Mouse (Mus musculus) cerebellum, adult 8-10 months (tissue): Measurements from ENCODE around the gene Myo5c.

Source experiments
- DNase-seq: peaks from one replicate; pipeline ENCODE4 v3.0.0; 2022

The Myo5c gene

DNA sequence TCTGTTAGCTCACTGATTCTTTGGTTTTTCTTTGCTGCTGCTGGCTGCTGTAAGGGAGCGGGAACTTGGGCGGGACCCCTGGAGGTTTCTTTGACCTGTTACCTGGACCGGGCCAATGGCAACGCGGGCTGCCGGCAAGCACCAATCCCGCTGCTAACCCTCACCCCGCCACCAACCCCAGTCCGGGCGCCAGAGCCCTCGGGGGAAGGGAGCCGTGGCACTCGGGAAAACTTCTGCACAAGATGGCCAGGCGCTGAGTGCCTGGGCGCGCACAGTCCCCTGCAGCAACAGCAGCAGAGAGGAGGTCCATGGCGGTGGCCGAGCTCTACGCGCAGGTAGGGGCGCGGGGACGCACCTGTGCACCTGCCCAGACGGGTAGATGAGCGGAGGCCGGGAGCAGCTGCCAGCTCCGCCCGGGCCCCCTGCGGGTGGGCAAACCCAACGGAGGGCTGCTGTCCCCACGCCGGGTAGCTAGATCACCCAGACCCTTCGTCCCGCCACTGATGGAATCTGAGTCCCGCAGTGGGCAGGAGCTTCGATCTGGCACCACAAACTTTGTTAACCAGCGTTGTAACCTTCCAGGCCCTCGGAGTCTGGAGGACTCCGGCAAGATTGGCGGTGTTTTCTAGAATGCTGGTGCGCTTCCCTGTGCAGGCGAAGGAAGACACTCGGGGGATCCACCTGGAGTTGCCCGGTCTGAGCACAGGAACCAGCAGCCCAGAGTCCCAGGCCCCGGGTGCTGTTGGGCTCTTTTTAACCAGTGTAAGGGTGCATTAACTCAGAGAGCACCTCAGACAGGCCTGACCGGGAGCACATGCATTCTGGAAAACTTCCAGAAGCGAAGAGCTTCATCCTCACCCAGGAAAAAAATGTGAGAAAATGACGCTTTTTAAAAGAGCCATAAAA is at the start of gene Myo5c:
Gene Myo5c (plus strand): TSS at position 180 of the 906 bp plus-strand sequence.
- DNase-seq, result no peak

DNA sequence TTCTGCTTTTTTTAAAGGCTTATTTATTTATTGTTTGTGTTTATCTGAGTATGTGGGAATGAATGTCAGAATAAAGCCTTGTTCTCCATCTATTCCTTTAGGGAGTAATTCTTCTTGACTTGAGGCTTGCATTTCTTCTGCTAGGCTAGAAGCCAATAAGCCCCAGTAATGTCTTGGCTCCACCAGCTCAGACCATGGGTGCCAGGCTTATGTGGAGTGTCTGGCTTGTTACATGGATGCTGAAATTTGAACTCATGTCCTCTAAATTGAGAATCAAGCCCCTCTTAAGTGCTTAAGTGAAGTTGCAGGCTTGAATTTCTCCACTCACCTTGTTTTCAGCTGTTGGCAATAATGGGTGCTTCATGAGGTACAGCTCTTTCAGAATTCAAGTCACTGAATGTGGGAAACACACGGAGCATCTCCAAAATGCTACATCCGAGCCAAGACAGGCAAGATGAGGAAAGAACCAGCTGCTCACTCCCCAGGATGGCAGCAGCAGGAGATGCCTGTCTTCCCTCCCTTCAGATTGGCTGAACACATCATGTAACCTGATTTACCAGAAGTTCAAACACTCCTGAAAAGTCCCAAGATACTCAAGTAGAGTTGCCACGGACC is 44.1 kb upstream of the Myo5c start:
- DNase-seq, result peak; percentile 45

DNA sequence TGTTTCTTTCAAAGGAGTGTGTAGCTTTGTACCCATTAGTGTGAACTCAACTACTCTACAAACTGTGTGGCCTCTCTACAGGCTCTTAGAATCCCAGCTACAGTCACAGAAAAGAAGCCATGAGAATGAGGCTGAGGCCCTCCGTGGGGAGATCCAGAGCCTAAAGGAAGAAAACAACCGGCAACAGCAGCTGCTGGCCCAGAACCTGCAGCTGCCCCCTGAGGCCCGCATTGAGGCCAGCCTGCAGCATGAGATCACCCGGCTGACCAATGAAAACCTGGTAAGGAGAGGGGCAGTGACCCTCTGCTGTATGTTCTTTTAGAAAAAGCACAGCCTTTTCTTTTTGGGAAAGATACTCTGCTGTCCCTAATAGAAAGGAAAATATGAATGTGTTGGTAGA is 38.0 kb upstream of the Myo5c start:
- peak; percentile 23 for DNase-seq

DNA sequence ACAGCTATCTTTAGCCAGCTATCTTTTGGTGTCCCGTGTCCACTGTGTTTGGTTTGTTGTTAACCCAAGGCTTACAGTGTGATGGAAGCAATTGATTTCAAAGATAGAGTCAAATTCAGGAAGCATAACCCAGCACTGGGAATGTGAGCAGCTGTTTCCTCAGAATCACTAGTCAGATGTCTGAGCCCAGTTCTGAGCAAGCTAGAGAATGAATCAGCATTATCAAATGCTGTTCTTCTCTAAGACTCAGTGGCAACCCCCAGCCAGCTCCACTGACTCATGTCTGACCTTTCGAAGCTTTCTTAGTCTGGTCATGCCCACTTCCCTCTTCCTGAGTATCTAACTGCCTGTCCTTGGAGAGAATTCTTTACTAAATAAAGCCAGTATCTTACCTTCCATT is 35.5 kb upstream of the Myo5c start:
- DNase-seq, result no peak

DNA sequence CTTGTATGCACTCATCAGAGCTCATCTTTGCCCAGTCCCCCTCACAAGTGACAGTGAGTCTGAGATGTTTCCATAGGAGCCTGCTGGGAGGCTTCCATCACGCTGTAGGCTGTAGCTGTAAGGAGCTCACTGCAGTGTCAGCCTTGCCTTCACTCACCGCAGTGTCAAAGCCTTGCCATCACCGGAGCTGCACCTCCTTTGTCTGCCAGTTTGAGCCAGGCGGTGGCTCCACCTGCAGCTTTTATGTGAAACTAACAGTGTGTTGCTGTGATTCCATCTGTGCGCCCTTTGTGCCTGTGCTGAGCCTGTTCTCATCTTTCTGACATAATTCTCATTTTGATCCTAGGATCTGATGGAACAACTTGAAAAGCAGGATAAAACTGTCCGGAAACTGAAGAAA is 34.5 kb upstream of the Myo5c start:
- peak; percentile 78 for DNase-seq

DNA sequence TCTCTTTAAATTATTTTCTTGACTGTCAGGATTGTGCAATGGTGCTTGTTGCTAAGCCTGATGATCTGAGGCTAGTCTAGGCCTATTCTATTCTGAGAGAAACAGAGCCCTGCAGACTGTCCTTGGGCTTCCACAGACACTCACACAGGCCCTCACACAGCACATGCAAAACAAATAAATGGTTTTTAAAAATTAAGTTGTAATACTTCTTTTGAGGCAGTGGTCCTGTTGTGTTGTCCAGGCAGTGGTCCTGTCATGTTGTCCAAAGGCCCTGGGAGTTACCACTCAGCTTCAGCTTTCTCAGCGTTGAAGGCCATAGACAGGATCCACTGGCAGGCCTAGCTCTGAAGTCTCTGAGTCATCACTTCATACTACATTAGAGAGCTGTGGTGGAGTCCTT is 30.3 kb upstream of the Myo5c start:
- no peak for DNase-seq

DNA sequence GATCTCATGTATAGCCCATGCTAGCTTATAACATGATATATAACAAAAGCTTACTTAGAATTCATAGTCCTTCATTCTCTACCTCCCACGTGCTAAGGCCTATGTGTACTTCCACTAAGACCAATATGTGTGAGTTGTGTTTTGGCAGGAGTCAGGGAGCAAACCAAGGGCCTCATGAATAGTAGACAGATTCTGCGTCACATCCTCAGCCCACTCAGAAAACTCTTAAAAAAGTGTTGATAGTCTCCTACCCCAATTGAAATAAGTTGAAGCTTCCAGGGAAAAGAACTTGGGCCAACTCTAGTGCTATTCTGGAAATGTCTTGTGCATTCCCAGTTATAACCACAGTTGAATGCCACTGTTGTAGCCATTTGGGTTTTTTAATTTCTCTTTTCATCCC is 29.8 kb upstream of the Myo5c start:
- DNase-seq, result no peak

DNA sequence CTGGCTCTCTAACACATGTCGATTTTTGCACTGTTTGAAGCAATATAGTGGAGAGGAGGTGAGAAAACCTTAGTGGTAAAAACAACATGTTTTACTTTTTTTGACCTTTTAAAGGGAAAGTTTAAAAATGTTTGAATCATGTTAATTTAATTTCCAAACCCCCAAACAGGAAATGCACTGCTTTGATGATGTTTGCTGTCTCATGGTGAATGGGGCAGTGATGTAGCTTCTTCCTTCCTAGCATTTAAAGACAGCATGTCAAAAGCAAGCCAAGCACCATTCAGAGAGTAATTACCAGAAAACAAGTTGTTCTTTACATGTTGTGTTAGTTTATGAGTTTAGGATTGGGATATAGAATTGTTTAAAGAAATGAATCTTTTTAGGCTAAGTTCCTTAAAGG is 22.6 kb upstream of the Myo5c start:
- DNase-seq, result no peak

DNA sequence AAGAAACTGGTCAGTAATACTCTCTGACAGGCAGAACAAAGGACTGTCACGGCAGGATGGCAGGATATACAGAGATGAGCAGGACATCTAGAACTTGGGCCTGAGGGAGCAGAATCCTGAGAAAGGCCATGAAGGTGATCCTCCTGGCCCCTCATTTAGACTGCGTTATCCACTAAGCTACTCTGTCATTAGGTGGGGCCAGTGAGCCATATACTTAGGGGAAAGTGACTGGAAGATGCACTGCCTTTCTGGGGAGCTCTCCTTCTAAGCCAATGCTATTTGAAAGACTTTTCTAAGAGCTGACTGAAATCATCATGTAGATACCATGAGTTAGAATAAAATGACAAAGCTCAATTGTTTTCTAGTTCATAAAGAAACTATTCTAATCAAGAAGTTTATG is 21.6 kb upstream of the Myo5c start:
- DNase-seq, result no peak

DNA sequence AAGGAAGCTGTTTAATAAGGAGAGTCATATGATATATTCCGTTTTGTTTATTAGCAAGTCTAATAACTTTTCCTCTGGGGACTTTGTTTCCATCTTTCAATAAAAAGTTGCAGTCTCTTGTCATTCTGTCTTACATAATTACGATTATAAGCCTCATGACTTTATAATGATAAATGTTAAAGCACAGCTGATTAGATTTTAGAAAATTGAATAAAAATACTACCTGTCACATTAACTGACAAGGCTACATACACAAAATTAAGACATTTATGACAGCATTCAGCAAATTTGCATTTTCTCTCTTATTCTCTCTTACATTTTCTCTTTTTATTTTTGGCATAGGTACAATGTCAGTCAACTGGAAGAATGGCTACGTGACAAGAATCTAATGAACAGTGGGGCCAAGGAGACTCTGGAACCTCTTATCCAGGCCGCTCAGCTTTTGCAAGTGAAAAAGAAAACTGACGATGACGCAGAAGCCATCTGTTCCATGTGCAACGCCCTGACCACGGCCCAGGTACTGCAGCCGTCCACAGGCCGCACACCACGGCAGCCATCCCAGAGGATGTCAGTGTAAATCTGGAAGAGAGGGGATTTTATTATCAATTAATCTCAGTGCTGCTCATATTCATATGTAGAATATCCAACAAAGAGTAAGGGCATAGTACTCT is 16.9 kb upstream of the Myo5c start:
- DNase-seq, result peak; percentile 51

DNA sequence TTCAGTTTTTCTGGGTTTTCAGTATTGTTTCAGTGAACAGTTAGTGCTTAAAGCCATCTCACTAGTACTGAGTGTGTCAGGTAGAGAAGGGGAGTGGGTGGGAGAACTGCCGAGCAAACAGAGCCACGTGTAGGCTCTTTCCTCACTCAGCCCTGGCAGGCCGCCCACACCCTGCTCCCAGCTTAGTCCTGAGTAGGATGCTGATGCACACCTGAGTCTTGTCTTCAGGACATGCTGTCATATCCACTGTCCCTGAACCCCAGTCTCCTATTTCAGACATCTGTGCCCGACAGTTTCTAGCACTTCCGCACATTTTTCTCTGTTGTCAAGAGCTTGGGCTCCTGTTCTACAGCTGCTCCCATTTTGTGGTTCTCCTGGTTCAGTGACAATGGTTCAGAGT is 11.9 kb upstream of the Myo5c start:
- DNase-seq, result no peak

DNA sequence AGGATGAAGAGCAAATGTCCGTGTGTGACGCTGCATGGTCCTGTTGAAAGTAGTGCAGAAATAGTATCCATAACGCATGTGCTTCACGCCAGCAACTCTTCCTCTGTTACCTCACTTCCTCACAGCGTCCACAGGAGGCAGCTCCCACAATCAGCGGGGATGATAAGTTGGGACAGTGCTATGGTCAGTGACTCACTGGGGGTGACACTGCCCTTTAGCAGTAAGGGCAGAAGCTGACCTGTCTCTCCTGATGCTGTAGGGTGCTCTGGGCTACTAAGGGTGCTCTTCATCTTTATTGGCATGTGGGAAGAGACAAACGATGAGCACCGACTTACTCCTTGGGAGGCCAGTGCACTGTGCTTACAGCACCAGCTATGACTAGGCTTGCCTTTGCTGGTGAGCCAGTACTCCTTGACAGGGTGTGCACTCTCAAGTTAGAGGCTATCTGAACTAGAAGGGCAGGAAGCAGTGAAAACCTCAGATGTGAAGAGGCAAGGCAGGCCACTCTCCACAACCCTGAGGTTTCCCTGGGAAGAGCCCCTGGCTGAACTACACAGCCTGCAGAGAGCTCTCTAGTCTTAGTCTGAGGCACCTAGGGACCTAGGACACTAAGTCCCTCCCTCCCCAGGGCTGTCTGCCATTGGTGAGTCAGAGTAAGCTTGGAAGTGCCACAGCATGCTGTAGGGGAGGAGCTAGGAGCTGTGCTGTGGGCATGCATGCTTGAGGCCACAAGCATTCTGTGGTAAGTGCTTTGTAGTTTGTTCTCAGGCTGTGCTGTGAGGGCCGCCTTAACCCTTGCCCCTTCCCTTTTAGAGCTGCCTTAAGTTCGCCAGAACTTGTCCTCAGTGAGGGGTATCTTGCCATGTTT is 10.2 kb upstream of the Myo5c start:
- no peak for DNase-seq

DNA sequence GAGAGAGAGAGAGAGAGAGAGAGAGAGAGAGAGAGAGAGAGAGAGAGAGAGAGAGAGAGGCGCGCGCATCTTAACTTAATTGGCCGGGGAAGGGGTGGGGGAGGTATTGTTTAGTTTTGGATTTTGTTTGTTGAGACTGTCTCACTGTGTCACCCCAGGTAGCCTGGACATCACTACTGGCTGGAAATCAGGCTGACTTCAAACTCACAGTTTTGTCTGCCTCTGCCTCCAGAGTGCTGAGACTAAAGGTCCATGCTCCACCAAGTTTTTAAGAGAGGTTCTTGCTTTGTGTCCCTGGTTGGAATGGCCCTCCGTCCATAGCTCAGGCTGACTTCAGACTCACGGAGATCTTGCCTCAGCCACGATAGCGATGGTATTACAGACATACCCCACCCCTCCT is 1.0 kb downstream of the Myo5c start:
- DNase-seq, result no peak

DNA sequence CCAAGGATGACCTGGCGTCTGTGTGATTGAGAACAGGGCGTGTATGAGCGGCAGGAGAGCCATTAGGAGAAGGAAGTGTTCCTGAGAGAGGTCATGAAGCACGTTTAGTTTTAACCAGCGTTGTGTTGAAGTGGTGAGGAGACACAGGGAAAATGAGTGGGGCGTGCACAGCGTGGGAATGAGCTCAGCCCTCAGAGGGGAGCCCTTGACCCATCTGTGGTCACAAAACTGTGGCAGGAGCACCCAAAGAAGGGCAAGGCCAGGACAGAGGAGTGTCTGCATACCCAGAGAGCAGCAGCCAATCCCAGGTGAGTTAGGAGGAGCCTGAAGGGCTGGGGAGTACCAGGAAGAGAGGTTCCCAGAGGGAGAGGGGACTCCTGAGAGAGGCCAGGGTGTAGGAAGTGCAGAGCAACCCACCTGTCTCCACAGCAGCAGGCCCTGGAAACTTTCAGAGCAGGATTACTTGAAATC is 2.5 kb downstream of the Myo5c start:
- no peak for DNase-seq

DNA sequence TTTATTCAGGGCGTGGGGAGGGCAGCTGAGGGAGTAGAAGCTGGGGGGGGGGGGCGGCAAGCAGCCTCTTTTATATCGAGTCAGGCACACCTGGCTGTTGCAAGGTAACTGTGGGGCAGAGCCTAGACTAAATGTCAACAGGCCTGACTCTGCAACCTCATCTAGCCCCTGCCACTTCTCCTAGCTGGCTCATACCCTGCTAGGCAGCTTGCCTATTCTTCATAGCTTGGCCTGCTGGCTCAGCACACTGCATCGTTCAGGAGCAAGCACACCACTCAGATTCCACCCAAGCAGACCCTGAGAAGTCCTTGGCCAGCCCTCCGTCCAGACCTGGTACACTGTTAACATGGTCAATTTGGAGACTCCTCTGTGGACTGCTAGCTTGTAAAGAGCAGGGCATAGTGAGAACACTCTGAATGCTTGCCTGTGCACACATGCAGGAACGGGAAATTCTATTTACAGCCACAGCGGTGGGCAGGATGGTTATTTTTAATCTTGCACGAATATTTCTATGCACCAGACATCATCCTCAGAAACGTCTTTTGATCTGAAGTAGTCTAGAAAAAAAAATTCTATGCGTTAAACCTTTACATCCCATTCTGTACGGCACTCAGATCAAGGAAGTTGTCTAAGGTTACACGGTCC is 3.3 kb downstream of the Myo5c start:
- DNase-seq, result no peak

DNA sequence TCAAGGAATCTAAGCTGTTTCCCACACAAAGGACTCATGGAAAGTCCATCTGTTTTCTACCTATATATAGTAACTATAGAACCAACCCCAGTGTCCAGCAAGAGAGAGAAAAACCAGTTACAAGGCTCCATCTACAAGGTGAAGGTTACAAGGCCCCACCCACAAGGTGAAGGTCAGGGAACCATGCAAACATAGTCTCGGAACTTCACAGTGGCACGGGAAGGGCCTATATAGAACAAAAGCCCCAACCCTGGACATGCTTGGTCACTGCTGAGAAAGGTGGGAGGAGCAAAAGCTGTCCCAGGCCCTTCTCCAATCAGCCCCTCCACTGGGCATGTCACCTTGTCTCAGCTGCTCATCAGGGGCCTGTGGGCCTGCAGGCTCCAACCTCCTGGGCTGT is 3.9 kb downstream of the Myo5c start:
- no peak for DNase-seq

DNA sequence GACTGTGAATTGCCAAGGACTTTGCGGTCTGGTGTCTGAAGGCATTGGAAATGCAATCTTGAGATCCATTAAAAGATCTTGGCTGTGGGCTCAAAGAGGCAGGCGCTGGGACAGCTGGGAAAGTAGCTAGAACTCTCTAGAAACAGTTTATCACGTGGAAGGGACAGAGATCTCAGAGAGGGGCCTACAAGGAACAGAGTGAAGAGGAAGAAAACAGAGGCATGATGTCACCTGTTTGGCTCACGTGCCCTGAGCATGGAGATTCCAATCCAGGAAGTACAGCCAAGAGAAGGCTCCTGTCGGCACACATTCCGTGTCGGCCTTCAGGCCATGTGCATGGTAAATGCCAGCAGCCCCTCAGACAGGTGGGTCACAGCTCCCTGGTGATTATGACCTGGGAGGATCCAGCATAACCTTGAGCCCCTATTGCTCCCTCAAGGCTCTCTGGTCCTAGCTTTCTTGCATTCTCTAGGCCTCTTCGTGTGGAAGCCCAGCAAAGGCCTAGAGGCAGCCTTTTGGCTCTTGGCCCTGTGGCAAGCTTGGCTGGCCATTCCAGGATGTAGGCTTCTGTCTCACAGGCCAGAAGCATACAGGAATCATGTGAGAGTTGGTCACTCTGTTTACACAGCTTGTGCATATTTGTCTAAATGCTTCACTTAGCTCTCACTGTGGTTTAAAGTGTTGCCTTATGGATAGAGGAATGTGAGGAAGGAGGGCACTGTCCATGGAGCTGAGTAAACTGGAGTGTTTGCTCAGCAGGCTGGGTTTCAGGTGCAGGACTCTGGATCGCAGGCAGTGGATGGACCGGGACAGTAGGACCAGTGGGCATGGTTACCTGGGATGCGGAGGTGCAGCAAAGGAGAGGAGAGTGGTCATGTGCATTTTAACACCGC is 4.8 kb downstream of the Myo5c start:
- no peak for DNase-seq

DNA sequence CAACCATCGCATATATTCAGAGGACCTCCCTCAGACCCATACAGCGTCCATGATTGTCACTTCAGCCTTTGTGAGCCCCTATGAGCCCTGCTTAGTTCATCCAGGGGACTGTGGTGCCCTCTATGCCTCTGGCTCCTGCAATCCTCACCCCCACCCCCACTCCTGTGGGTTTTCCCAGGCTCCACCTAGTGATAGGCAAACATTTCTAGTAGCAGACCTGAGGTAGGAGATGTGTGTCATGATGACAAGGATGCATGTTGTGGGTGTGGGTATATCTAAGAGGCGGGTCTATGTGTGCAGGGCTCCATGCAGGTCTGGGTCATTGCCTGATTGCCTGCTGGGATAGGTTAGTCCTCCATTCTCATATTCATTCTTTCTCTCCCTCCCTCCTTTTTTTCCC is 6.4 kb downstream of the Myo5c start:
- no peak for DNase-seq

DNA sequence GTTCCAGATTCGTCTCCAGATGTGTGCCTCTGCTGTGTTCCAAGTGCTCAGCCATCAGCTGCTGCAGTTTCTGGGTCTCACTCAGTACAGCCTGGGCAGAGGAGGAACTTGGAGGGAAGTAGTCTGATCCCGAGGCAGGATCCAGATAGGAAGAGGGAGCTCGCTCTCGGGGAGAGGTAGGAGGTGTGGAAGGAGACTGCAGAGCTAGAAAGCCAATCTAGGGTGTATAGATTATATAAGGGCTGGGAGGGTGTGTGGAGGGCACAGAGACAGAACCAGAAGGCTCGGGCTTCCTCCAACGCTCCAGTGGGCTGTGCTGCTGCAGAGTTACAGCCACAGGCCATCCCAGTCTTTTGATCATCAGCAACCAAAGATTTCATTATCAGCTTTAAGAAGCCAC is 11.2 kb downstream of the Myo5c start:
- no peak for DNase-seq

DNA sequence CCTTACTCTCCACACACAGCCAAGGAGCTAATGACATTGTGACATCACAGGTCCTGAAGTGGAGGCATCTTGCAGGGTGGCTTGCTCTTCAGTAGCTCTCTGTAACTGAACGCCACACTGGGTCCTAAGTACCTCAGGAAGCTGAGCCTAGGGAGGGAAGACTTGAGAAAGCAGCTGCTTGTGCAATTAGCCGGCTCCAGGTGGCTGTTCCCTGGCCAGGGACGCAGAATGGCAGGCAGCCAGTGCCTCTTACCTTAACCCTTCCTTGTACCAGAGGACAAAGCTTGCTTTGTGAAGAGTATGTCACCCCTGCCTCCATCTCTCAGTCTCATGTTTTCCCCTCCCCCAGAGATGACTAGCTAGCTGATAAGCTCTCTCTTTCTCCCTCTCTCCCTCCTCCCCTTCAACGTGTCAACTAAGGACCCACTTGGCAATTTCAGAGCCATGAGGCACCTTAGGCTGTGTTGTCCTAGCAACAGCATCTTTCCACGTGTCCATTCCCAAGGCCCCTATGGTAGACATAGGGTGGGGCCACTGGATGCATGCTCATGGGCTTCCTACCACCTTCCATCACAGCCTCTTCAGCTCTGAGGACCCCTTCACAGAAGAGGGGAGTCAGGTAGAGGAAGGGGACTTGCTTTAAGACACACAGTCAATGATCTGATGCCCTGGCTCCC is 12.0 kb downstream of the Myo5c start:
- DNase-seq, result peak; percentile 72

DNA sequence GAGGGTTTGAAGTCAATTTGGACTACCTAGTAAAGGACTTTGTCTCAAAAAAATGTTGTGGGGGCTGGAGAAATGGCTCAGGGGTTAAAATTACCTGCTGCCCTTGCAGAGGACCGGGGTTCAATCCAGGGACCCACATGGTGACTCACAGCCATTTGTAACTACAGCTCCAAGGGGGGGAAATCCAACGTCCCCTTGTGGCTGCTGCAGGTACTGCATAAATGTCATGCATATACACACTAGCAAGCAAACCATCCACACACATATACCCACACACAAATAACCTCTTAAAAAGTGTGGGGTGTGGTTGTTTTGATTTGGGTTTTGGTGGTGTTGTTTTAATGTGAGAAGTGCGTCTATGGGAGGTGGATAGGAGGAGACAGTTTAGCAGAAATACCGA is 12.7 kb downstream of the Myo5c start:
- no peak for DNase-seq
